Mouse (Mus musculus): ENCODE measurements around the gene Glud1. TPM values are rescaled to one million over a fixed set of nuclear protein-coding genes. Genes with fewer than 3 reads are reported as not detected.
"Not testable (repeated sequence)": the region's sequence is repeated elsewhere in the genome, so short reads cannot be mapped to it uniquely, and the experiment has no call there.

Gene Glud1
- polyA plus RNA-seq, 1 experiment from 2014 or later: 84.0 TPM

GRCm38 (mm10) chr14:34363490-34364253 is 53.1 kb downstream of the Glud1 start:
- peak overlapping the region; percentile 64 for H3K4me2 ChIP-seq (ENCODE audit: low read length)
- 1% methylated on average over 32 of the region's 32 CpGs for WGBS
- H3K4me1 ChIP-seq (ENCODE audit: control insufficient read depth, insufficient read depth, low read length): no peaks in the 10 kb centered on the region
- peak overlapping the region; percentile 63 for H3K9ac ChIP-seq (ENCODE audit: low read length)
- peak overlapping the region; percentile 40 for H3K4me3 ChIP-seq (ENCODE audit: low read depth, low read length)
- H3K9me3 ChIP-seq (replicated peaks; ENCODE audit: control insufficient read depth, low read length): no peaks in the 10 kb centered on the region
- DNase-seq (ENCODE audit: low spot score) (peak; percentile 61), ATAC-seq (peak; percentile 85)
- H3K27ac ChIP-seq (ENCODE audit: low read depth, low read length): no peak overlapping the region
- H3K36me3 ChIP-seq (ENCODE audit: control insufficient read depth, insufficient read depth, low read length): no peaks in the 10 kb centered on the region
- no peaks in the 10 kb centered on the region for H3K27me3 ChIP-seq (replicated peaks; ENCODE audit: control insufficient read depth, insufficient read depth, low read length)

DNA sequence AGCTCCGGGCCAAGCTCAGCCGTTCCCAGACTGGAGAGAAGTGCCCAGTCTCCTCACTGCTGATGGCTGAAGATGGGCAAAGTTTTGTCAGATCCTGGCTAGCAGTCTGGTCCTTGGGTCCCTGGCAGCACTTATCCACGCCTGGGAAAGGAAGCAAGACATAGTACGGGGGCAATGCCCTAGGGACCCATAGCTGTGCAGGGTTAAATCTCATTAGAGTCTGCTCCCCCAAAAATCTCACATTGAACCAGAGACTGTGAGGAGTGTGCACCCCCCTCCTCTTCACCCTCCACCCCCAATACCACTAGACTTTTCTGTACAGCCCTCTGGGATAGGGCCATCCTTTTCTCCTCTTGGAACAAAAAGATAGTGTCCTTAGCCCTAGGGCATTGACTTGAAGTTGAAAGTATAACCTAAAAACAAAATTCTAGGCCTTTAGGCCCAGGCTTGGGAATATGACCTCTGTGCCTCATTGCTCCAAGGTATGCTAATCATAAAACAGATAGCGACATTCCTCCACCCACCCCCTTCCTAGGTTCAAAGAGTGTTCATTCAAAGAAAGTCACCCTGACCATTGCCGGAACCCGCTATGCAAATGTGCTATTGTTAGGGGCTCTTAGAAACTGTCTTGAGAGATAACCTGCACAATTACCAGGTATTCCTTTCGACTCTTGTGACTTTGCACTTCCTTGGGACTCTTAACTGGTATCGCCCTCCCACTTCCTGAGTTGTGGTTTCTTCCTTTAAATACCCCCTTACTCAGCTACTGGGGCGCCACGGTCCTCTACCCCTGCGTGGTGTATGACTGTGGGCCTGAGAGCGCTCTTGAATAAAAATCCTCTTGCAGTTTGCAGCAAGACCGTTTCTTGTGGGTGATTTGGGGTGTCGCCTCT is 54.0 kb downstream of the Glud1 start:
- not testable (repeated sequence) for H3K27ac ChIP-seq (ENCODE audit: low read depth, low read length); ATAC-seq
- 75% methylated on average over 15 of the region's 15 CpGs for WGBS

GRCm38 (mm10) chr14:34365147-34365507 is 54.6 kb downstream of the Glud1 start:
- Histone ChIP-seq H3K4me1 (ENCODE audit: control insufficient read depth, insufficient read depth, low read length) (no peaks in the 10 kb centered on the region), H3K9ac (ENCODE audit: low read length) (no peak overlapping the region), H3K27ac (ENCODE audit: low read depth, low read length) (no peak overlapping the region), H3K4me2 (ENCODE audit: low read length) (no peak overlapping the region), H3K4me3 (ENCODE audit: low read depth, low read length) (no peak overlapping the region), H3K36me3 (ENCODE audit: control insufficient read depth, insufficient read depth, low read length) (no peaks in the 10 kb centered on the region), H3K27me3 (replicated peaks; ENCODE audit: control insufficient read depth, insufficient read depth, low read length) (no peaks in the 10 kb centered on the region), H3K9me3 (replicated peaks; ENCODE audit: control insufficient read depth, low read length) (no peaks in the 10 kb centered on the region)
- no peak for DNase-seq (ENCODE audit: low spot score)
- ATAC-seq: no peak
- WGBS: 92% methylated on average over 2 of the region's 2 CpGs

More for the DNA sequence above, 54.0 kb downstream of the Glud1 start:
- H3K36me3 ChIP-seq (ENCODE audit: control insufficient read depth, insufficient read depth, low read length); DNase-seq (ENCODE audit: low spot score); H3K27me3 ChIP-seq (replicated peaks; ENCODE audit: control insufficient read depth, insufficient read depth, low read length); H3K9me3 ChIP-seq (replicated peaks; ENCODE audit: control insufficient read depth, low read length); H3K4me1 ChIP-seq (ENCODE audit: control insufficient read depth, insufficient read depth, low read length): not testable (repeated sequence)
- Histone ChIP-seq H3K9ac (ENCODE audit: low read length) (peak overlapping the region; percentile 63; the same call in 1 of the 2 replicates), H3K4me2 (ENCODE audit: low read length) (peak overlapping the region; percentile 64), H3K4me3 (ENCODE audit: low read depth, low read length) (peak overlapping the region; percentile 40)

- Histone ChIP-seq H3K9ac (ENCODE audit: low read length) (no peak overlapping the region), H3K27me3 (replicated peaks; ENCODE audit: control insufficient read depth, insufficient read depth, low read length) (no peaks in the 10 kb centered on the region), H3K9me3 (replicated peaks; ENCODE audit: control insufficient read depth, low read length) (no peaks in the 10 kb centered on the region), H3K4me1 (ENCODE audit: control insufficient read depth, insufficient read depth, low read length) (no peaks in the 10 kb centered on the region), H3K4me2 (ENCODE audit: low read length) (no peak overlapping the region), H3K27ac (ENCODE audit: low read depth, low read length) (no peak overlapping the region), H3K36me3 (ENCODE audit: control insufficient read depth, insufficient read depth, low read length) (no peaks in the 10 kb centered on the region), H3K4me3 (ENCODE audit: low read depth, low read length) (no peak overlapping the region)
- ATAC-seq (no peak), DNase-seq (ENCODE audit: low spot score) (no peak)
- WGBS: 39% methylated on average over 3 of the region's 3 CpGs
Observed at GRCm38 (mm10) chr14:34370203-34370602, 59.7 kb downstream of the Glud1 start.

DNA sequence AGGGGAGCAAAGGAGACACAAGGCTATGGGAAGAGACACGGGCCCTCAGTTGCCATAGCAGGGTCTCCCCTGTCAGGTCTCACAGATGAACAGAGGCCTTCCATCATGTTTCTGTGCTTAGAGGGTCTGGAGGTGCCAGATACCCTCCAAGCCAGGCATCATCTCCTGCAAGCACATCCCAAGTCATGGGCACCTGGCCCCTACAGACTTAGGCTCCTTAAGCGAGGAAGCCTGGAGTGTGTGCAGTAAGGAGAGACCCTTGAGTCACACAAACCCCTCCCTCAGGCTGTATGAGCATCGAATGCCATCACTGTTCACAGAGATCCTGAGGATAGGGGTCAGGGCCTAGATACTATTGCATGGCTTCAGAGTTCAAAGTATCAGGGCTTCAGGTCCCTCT is 60.4 kb downstream of the Glud1 start:
- DNase-seq (ENCODE audit: low spot score) (no peak), ATAC-seq (no peak)
- Histone ChIP-seq H3K9me3 (replicated peaks; ENCODE audit: control insufficient read depth, low read length) (no peaks in the 10 kb centered on the region), H3K4me2 (ENCODE audit: low read length) (no peak overlapping the region), H3K27ac (ENCODE audit: low read depth, low read length) (no peak overlapping the region), H3K4me1 (ENCODE audit: control insufficient read depth, insufficient read depth, low read length) (no peaks in the 10 kb centered on the region), H3K27me3 (replicated peaks; ENCODE audit: control insufficient read depth, insufficient read depth, low read length) (no peaks in the 10 kb centered on the region), H3K9ac (ENCODE audit: low read length) (no peak overlapping the region), H3K36me3 (ENCODE audit: control insufficient read depth, insufficient read depth, low read length) (no peaks in the 10 kb centered on the region), H3K4me3 (ENCODE audit: low read depth, low read length) (no peak overlapping the region)
- WGBS: 94% methylated on average over 3 of the region's 3 CpGs

- no peaks in the 10 kb centered on the region for H3K27me3 ChIP-seq (replicated peaks; ENCODE audit: control insufficient read depth, insufficient read depth, low read length)
- ATAC-seq (no peak), DNase-seq (ENCODE audit: low spot score) (no peak)
- no peaks in the 10 kb centered on the region for H3K4me1 ChIP-seq (ENCODE audit: control insufficient read depth, insufficient read depth, low read length)
- WGBS: 84% methylated on average over 2 of the region's 2 CpGs
- H3K4me2 ChIP-seq (ENCODE audit: low read length): no peak overlapping the region
- H3K4me3 ChIP-seq (ENCODE audit: low read depth, low read length): no peak overlapping the region
- no peak overlapping the region for H3K27ac ChIP-seq (ENCODE audit: low read depth, low read length)
- no peak overlapping the region for H3K9ac ChIP-seq (ENCODE audit: low read length)
- no peaks in the 10 kb centered on the region for H3K9me3 ChIP-seq (replicated peaks; ENCODE audit: control insufficient read depth, low read length)
- no peaks in the 10 kb centered on the region for H3K36me3 ChIP-seq (ENCODE audit: control insufficient read depth, insufficient read depth, low read length)
Observed at GRCm38 (mm10) chr14:34371763-34372162, 61.2 kb downstream of the Glud1 start.

DNA sequence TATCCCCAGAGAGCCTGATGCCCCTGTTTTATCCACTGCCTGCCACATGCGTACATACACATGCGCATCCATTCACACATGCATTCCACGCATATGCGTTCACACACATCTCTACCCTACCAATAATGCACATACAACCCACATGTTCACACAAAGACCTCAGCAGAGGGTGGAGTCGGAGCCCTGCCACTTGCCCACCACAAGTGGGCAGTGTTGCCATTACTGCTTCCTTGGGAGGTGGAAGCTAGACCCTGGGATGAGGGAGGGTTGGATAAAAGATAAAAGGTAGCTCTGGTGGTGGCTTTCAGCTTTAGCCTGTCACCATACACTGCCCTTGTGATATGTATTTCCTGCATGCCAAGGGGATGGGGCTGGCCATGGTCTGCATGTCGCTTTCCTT is 62.1 kb downstream of the Glud1 start:
- H3K36me3 ChIP-seq (ENCODE audit: control insufficient read depth, insufficient read depth, low read length): no peaks in the 10 kb centered on the region
- 82% methylated on average over 6 of the region's 6 CpGs for WGBS
- no peaks in the 10 kb centered on the region for H3K27me3 ChIP-seq (replicated peaks; ENCODE audit: control insufficient read depth, insufficient read depth, low read length)
- H3K4me3 ChIP-seq (ENCODE audit: low read depth, low read length): no peak overlapping the region
- H3K4me1 ChIP-seq (ENCODE audit: control insufficient read depth, insufficient read depth, low read length): no peaks in the 10 kb centered on the region
- no peak overlapping the region for H3K9ac ChIP-seq (ENCODE audit: low read length)
- H3K27ac ChIP-seq (ENCODE audit: low read depth, low read length): no peak overlapping the region
- H3K9me3 ChIP-seq (replicated peaks; ENCODE audit: control insufficient read depth, low read length): no peaks in the 10 kb centered on the region
- DNase-seq (ENCODE audit: low spot score) (peak; percentile 42), ATAC-seq (peak; percentile 57; the same call in 1 of the 2 replicates)
- H3K4me2 ChIP-seq (ENCODE audit: low read length): no peak overlapping the region

- DNase-seq (ENCODE audit: low spot score) (no peak), ATAC-seq (no peak)
- WGBS: 86% methylated on average over 6 of the region's 6 CpGs
- H3K27me3 ChIP-seq (replicated peaks; ENCODE audit: control insufficient read depth, insufficient read depth, low read length): no peaks in the 10 kb centered on the region
- H3K4me3 ChIP-seq (ENCODE audit: low read depth, low read length): no peak overlapping the region
- no peaks in the 10 kb centered on the region for H3K9me3 ChIP-seq (replicated peaks; ENCODE audit: control insufficient read depth, low read length)
- no peak overlapping the region for H3K9ac ChIP-seq (ENCODE audit: low read length)
- no peaks in the 10 kb centered on the region for H3K4me1 ChIP-seq (ENCODE audit: control insufficient read depth, insufficient read depth, low read length)
- no peaks in the 10 kb centered on the region for H3K36me3 ChIP-seq (ENCODE audit: control insufficient read depth, insufficient read depth, low read length)
- H3K4me2 ChIP-seq (ENCODE audit: low read length): no peak overlapping the region
- H3K27ac ChIP-seq (ENCODE audit: low read depth, low read length): no peak overlapping the region
Observed at GRCm38 (mm10) chr14:34373581-34373980, 63.1 kb downstream of the Glud1 start.

- Histone ChIP-seq H3K9me3 (replicated peaks; ENCODE audit: control insufficient read depth, low read length) (no peaks in the 10 kb centered on the region), H3K4me2 (ENCODE audit: low read length) (no peak within 1 kb of the TSS), H3K27me3 (replicated peaks; ENCODE audit: control insufficient read depth, insufficient read depth, low read length) (no peaks in the 10 kb centered on the region), H3K4me3 (ENCODE audit: low read depth, low read length) (no peak within 1 kb of the TSS), H3K4me1 (ENCODE audit: control insufficient read depth, insufficient read depth, low read length) (no peaks in the 10 kb centered on the region), H3K36me3 (ENCODE audit: control insufficient read depth, insufficient read depth, low read length) (no peaks in the 10 kb centered on the region), H3K9ac (ENCODE audit: low read length) (no peak within 1 kb of the TSS), H3K27ac (ENCODE audit: low read depth, low read length) (no peak within 1 kb of the TSS)
- WGBS: 73% methylated on average over 10 of the region's 10 CpGs
- ATAC-seq (no peak), DNase-seq (ENCODE audit: low spot score) (no peak)
Observed at GRCm38 (mm10) chr14:34374577-34374976, 64.0 kb downstream of the Glud1 start, which contains the start of gene Sncg. Gene Sncg, minus strand, starts transcription at chr14:34374789.
